Mouse (Mus musculus) brain, embryonic 14.5 days (tissue): ENCODE data around the gene Ddx42.

ENCODE experiments used
- CTCF ChIP-seq: fragments of 200-500 bp; IDR thresholded peaks from 2 replicates; pipeline ENCODE4 v1.5.1; 2012; ENCODE audit warnings: inconsistent platforms, mild to moderate bottlenecking, moderate library complexity, borderline replicate concordance; ENCODE audit not compliant: insufficient read depth, insufficient read length; ENCODE audit errors: extremely low read depth
- POLR2A ChIP-seq: fragments of 200-500 bp; IDR thresholded peaks from 2 replicates; pipeline ENCODE4 v1.6.1; 2012; ENCODE audit warnings: mild to moderate bottlenecking, inconsistent platforms, borderline replicate concordance; ENCODE audit not compliant: poor library complexity, insufficient read depth, insufficient read length, severe bottlenecking; ENCODE audit errors: extremely low read depth

GRCm38 (mm10) chr11:106276454-106276853 is 59.7 kb downstream of the Ddx42 start, which contains the start of gene Tcam1:
- TF ChIP-seq CTCF (peak; percentile 79), POLR2A (no peak)
